Mouse (Mus musculus) thymus, postnatal 36 days (tissue): Measurements from ENCODE around the gene Mcm6.
"Not testable (repeated sequence)": the region's sequence is repeated elsewhere in the genome, so short reads cannot be mapped to it uniquely, and the experiment has no call there.

Experiments
- DNase-seq, 2 experiments: peaks; one replicate each; pipeline ENCODE4 v3.0.0; 2022; ENCODE audit warnings: mixed read lengths in 2 of 2

Gene Mcm6

DNA sequence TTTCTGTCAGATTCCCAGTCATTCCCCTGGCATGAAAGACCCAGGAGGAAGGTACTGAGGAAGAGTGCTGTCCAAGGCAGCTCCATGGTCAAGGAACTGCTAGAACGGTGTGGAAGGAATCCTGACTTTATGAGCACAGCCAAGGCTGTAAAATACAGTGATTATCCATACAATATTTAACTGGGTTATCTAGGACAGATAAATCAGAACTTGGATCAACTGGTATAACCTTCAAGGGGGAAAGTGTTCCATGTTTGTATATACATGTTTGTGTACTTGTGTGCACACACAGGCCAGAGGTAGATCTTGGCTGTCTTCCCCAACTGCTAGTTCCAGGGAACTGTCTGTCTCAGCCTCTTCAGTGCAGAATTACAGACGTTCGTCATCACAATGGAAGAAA is 31.2 kb downstream of the Mcm6 start, which contains the start of gene Lct:
Gene Lct, minus strand, starts transcription at position 101 of the 400 bp plus-strand sequence.
- DNase-seq, result no peak

DNA sequence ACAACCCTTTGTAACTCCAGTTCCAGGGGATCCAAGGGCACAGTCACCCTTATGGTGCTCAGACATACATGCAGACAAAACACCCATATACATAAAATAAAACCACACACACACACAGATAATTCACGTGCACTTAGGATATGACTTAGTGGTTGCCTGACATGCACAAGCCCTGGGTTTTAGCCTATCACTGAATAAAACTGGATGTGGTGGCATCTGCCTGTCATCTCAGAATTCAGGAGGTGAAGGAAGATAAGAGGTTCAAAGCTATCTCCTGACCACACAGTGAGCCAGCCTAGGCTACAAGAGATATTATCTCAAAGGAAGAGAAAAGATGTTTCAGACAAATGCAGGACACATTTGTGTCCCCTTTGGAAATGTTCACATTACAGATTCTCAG is 32.3 kb downstream of the Mcm6 start:
- DNase-seq, result no peak

DNA sequence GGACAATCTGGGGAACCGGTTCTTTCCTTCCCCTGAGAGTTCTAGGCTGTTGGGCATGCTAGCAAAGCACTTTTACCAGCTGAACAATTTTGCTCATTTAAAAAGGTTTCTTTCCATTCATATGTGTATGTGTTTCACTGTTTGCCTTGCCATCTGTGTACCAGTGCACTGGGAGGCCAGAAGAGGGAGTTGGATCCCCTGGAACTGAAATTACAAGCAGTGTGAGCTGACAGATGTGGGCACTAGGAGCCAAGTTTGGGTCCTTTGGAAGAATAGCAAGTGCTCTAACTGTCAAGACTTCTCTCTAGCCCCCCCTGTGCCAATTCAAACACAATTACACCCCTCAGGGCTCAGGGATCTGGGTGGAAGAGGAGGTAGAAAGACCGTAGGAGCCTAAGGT is 34.7 kb downstream of the Mcm6 start:
- no peak for DNase-seq

DNA sequence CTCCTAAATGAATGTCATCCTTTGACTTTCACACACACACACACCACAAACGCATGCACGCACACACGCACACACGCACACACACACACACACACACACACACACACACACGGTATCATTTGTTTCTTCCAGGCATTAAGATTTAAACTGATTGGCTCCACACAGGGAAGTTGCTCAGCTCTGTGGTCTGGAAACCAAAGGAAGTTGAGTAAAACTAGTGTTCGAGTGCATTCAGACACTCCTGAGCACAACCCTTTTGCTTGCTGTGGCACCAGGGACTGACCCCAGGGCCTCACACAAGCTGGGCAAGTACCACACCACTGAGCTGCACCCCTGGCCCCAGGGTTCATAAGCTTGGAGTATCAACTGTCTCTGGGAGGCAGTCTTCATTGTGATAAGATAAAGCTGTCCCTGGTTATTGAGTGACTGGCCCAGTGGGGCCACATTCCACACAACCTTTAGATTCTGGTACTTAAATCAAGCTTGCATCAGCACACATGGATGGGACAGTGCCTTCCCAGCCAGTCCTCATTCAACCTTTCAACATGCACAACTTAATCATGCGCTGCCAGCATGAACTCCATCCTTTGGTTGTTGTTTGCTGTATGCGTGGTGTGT is 36.3 kb downstream of the Mcm6 start:
- DNase-seq, result no peak

DNA sequence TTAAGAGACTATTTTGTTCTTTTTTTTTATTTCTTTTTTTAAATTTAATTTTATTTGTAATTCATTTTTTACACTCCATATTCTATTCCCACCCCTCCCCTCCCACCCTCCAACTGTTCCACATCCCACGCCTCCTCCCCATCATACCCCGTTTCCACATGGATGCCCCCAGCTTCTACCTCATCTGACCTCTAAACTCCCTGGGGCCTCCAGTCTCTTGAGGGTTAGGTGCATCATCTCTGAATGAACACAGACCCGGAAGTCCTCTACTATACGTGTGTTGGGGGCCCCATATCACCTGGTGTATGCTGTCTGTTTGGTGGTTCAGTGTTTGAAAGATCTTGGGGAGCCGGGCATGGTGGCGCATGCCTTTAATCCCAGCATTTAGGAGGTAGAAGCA is 40.2 kb downstream of the Mcm6 start:
- DNase-seq, result not testable (repeated sequence)

DNA sequence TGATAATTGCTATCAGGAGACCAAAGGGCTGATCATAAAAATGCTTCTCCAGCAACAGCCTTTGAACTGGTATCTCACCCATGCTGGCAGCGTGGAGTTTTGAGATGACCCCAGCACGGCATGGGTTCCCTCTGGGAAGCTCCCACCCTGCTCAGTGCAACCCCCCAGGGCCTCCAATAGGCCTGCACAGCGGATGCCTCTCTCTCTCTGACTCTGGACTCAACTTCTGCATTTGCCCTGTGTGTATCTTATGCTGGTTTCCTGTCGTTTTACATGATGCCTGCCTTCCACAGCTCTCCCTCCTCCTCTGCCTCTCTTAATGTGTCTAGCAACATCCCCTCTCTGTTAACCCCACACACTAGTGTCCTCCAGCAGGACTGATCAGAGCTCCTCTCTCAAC is 44.8 kb downstream of the Mcm6 start:
- no peak for DNase-seq

DNA sequence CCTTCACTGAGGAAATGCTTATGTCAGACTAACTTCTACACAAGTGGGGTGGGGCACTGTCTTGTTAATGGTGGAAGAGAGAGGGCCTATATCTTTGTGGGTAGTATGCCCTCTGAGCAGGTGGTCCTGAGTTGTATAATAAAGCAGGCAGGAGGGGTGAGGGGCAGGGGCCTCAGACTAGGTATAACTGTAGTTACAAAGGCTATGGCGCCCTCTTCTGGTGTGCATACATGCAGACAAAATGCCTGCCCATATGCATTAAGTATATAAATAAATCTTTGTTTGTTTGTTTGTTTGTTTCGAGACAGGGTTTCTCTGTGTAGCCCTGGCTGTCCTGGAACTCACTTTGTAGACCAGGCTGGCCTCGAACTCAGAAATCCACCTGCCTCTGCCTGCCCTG is 50.4 kb downstream of the Mcm6 start:
- DNase-seq, result no peak

DNA sequence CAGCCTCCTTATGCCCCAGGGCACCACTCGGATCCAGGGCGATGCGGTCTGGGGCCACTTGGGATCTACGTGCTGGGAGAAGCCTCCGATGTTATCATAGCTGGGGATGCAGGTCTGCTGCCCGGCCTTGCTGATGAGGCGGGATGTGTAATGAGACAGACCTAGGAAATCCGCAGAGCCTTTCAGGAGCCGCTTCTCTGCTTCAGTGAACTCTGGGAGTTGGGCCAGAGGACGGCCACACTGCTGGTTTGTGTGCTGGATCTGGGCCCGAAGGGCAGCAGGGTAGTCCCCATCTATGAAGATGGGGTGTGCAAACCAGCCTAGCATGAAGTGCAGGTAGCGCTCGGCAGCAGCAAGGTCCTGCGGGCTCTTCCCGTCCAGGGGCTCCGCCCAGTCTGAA is 55.6 kb downstream of the Mcm6 start:
- no peak for DNase-seq

DNA sequence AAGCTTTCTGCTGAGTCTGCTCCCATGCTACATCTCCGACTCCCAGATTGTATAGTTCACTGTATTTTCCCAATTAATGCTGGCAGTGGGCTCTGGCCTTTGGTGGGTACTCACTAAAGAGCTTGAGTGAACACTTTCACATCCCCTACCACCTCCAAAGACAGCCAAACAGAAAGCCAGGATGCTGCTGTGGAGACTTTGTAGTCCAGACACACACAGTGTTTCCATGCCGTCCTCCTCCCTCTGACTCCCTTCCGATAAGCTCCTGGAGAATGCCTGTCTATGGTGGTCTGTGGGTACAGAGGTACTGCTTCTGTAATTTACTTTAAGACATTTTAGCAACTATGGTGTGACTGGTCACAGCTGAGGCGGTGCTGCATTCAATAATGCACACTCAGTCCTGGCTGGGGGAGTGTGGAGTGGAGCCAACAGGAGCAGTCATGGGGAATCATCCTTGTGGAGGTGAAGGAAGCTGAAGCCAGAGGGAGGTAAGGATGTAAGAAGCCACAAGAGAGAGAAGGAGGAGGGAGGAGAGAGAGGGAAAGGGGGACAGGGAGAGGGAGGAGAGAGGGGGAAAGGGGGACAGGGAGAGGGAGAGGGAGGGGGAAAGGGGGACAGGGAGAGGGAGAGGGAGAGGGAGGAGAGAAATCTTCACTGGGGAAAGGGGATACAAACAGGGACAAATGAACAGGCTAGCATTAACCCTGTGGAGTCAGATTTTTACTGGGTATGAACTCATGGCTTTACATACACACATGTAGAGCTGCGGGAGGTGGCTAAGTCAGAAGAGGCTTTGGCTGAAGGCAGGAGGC is 63.5 kb downstream of the Mcm6 start:
- DNase-seq, result no peak

DNA sequence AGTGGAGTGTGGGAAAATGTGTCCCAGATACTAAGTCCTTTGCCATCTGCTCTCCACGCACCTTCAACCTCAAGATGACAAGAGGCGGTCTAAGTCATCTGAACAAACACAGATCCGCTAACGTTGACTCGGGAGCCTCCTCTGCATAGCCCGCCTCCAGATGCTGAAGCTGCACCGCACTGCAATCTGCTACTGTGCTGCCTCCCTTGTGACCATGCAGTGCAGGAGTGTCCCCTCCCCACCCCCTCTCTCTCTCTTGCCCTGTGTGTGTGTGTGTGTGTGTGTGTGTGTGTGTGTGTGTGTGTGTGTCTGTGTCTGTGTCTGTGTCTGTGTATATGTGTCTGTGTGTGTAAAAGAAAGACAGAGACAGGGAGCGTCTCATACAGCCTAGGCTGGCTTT is 64.2 kb downstream of the Mcm6 start:
- no peak for DNase-seq

DNA sequence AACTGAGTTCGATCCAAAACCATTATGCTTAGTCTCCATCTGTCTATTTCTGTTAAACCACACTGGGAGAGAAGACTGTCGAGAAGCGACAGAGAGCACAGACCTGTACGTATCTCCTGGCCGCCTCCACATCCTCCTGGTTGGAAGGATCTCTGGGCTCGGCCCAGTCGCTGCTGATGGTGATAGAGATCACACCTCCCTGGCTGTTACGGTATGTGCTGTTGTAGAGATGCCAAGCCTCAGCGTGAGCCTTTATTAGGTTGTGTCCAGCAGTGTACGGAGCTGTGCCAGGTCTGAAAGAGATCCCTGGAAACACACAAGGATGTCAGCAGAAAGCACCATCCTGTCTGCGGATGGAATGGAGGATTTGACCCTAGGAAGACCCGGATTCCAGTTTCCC is 65.9 kb downstream of the Mcm6 start:
- DNase-seq, result no peak

DNA sequence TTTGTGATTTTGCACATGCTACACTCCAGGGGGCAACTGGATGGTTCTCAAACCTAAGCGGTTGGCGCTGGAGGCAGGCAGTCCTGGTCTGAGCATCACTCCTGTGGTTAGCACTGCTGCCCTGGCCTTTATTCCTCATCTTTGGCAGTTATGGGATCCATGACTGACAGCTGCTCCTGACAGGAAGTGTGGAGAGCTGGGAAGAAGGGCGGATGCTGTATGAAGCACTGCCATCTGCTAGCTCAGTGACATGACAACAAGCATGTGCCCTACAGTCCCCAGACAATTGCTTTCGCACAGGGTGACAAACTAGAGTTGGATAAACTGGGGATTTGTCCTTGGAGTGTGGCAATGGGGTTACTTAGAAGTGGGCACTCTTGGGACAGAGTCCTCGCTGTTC is 69.2 kb downstream of the Mcm6 start:
- DNase-seq, result no peak

DNA sequence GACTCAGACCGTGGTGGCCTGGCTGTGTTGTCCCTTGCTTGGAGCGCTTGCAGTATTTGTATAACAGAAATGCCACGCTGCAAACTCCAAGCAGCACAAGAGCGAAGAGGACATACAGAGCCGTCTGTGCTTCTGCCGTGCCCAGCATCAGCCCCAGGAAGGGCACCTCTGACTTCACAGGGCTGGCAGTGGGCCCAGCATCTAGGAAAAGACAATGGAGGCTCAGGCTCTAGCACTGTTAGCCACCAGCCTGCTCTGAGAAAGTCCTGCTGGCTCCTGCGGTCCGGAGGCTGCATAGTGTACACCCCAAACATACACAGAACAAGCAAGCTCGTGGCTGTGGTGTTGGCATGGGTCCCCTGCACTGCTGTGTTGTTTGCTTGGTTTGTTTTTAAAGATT is 74.3 kb downstream of the Mcm6 start:
- no peak for DNase-seq

DNA sequence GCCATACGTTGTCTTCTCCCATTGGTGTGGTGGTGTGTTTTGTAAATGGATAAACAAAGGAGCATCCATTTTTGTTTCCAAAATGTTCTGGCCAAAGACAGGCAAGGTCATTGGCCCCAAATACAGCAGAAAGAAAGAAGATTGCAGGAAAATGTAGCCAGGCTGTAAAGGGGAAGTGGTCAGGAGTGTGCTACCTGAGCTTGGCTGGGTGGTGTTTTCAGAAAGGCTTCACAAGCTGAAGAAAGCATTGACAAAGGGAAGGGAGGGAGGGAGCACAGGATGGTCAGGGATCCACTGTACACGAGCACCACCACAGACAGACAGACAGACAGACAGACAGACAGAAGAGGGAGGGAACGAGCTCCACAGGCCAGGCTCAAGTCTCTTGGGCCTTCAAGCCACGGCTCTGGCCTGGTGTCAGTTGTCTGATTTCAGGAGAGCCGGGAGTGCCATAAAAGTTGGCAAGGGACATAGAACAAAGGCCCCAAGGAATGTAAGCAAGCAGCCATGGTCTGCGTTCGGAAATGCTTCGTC is 75.2 kb downstream of the Mcm6 start:
- no peak for DNase-seq

DNA sequence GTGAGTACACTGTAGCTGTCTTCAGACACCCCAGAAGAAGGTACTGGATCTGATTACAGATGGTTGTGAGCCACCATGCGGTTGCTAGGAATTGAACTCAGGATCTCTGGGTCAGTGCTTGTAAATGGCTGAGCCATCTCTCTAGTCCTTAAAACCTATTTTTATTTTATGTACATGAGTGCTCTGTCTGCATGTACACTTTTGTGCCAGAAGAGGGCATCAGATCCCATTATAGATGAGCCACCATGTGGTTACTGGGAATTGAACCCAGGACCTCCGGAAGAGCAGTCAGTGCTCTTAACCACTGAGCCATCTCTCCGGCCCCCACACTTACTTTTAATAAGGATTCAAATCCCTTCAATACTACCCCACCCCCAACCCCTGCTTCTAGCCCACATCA is 76.5 kb downstream of the Mcm6 start:
- DNase-seq, result no peak

DNA sequence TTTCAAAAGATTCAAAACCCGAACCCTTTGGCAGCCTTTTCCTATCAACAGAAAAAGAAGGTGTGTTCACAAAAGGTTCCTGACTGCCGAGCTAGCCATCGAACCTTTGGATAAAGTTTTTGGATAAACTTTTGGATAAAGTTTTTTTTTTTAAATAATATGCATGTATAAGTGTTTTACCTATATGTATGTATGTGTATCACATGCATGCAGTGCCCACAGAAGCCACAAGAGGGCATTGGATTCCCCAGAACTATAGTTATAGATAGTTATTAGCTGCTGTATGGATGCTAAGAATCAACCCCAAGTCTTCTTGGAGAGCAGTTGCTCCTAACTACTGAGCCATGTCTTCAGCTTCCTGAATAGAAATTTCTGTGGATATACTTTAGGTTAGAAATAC is 77.7 kb downstream of the Mcm6 start:
- DNase-seq, result peak in 1 of 2 experiments; percentile 14
